Mouse (Mus musculus): ENCODE results near the gene Rnf222.

DNA sequence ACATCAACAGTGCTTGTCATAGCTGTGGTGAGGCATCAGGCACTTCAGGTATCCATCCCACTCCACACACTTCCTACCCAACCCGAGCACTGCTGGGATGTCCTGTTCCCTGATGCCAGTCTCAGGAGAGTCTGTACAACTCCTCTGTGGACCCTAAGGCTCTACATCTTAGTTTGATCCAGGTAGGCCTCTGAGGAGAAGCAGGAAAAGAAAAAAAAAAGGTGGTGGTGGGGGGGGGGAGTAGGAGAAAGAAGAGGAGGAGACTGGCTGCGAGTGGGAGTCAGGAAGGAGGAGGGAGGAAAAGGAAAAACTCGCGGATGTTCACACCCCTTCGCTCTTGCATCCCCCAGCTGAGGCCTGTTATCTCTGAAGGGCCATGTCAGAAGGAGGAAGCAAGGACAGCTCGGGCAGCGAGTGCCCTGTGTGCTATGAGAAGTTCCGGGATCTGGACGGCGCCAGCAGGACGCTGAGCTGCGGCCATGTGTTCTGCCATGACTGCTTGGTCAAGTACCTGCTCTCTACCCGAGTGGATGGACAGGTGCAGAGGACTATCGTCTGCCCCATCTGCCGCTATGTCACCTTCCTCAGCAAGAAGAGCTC, 4.0 kb downstream of the Rnf222 start:
- no peak for TF ChIP-seq TAL1 (IDR thresholded peaks at IDR 0.05; ENCODE audit: low read length)
- no peak for TF ChIP-seq GATA1 (IDR thresholded peaks at IDR 0.05; ENCODE audit: low read length)

Measured in erythroblast, embryonic 14.5 days (primary cell).